Mouse (Mus musculus) T-helper 2 cell (primary cell): ENCODE results near the gene Agtrap.

ENCODE experiments used
- in situ Hi-C: fragments of 300-600 bp; cut with MboI, MseI; formaldehyde crosslinking; loops from one replicate; pipeline ENCODE4 v1.15.1; 2025; ENCODE audit warnings: high pct_unique_total_duplicates

Gene Agtrap

DNA sequence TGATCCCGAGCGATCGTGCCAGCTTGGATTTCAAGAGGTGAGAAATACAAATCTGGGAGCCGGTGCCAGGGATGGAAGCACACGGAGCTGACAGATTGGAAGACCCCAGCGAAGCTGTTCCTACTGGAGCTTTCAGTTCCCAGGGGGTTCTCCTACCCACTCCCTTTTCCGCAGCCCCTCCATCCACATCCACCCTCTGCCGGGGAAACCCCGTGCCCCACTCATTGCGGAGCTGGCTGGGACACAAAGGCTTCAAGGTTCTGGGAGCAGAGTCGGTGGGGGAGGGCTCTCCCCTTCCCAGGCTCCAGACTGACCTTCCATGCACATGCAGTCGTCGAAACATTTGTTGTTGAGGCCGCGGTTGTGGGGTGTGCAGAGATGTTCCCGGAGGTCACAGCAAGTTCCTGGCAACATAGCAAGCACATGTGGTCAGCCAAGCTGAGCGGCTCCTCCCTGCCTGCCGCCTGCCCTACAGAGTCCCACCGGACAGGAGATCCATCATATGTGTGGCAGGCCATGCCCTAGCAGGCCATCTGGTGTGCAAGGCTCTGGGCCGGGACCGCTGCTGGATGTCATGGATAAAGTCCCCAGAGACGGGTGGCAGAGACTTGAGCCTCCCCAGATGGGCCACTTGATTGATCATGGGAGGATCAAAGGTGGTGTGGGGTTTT is 19.9 kb upstream of the Agtrap start:
- in situ Hi-C loops, result no loop called here

DNA sequence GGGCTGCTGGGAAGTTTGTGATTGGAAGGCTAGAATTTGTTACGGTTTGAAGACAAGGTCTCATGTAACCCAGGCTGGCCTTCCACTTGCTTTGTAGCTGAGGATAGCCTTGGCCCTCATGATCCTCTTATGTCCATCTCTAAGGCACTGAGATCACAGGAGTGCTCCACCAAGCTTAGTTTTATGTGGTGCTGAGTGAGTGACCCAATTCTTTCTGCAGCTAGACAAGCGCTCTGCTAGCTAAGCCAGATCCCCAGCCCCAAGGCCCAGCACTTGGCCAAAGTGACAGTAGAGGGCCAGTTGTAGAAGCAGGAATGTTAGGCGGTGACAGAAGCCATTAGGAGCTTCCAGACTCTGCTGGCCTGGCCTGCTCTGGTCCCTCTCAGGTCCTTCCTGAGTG is 16.3 kb upstream of the Agtrap start:
- in situ Hi-C loops, result no loop called here

DNA sequence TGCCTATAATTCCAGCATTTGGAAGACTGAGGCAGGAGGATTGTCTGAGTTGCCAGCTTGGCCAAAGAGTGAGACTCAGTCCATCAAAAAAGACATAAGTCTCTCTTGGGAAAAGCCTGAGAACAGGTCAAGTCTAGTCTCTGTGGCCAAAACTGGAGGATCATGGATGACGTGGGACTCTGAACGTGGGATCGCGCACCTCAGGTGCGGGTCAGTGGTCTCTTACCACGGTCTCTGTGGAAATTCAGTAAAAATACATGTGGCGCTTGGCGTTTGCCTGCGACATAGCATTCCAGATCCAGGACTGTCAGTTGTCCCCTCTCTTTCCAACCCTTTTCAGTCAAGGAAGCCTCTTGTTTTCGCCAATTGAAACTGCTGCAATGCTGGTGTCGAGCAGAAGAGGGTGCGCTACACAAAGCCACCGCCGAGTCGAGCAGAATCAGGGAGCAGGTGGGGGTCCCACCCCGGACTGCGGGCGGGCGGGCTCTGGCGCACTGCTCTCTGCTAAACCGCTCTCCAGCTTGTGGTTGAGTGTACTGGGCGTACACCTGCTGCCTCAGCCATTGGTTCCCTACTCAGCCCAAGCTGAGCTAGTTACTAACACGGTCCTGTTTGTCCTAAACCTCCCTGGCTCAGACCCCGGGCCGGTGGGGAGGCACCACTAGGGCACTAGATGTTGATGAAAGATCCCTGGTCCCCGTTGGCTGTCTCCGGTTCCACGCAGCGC is 14.1 kb upstream of the Agtrap start:
- in situ Hi-C loops, result no loop called here

DNA sequence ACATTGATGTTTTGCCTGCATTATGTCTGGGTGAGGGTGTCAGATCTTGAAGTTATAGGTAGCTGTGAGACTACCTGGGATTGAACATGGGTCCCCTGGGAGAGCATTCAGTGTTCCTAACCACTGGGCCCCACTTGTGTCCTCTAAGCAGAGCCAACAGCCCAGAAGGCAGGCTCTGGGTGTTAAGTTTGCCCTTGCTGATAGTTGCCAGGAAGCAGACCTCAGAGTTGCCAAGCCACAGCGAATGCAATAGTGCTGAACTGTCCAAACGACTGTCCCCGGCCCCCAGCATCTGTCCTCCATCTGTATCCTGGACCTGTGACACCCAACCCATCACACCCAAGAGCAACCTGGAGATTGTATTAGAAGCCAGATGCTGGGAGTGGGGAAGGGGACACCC is 10.8 kb upstream of the Agtrap start:
- in situ Hi-C loops, result no loop called here

DNA sequence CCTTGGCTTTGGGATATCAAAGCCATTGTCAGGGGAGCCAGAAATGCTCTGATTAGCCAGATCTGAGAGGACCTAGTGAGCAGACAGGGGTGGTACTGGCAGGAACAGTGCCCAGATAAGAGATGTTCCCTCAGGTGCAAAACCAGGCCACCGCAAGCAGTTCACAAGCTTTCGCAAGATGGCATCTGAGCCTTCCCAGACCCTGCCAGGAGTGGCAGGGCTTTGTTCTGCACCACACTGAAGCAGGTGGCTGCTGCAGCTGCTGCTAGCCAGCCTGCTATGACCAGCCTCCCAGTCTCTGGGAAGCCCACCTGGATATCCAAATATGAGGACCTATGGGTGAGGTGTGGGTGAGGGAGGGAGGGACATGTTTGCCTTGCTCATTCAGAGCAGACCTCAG is 10.1 kb upstream of the Agtrap start:
- in situ Hi-C loops, result no loop called here

DNA sequence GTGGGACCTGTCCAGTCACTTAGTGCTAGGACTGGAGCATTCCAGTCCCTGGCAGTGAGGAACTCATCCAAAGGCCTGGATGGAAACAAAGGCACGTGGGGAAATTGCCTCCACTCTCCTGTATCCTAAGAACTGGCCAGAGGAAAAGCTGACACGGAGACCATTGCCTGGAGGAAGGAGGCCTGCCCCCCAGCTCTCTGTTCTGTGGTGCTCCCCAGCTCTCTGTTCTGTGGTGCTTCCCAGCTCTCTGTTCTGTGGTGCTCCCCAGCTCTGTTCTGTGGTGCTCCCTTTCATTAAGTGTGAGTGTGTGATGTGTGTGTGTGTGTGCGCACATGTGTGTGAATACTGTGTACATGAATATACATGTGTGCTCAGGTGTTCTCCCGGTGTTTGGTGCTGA is 7.2 kb upstream of the Agtrap start:
- in situ Hi-C loops, result no loop called here

DNA sequence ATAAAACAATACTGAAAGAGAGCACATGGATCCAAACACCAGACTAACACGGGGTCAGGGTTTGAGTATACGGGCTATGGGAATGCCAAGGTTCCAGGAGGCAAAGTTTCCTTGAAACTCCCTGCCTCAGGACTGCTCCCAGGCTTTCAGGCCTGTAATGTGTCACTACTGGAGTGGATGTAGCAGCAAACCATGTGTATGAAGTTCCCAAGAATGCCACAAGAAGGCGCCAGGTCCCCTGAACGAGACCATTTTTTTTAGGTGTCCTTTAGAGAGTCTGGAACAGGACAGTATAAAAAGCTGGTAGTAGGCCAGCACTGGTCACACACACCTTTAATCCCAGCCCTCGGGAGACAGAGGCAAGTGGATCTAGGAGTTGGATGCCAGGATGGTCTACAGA is 6.3 kb upstream of the Agtrap start:
- in situ Hi-C loops, result no loop called here

DNA sequence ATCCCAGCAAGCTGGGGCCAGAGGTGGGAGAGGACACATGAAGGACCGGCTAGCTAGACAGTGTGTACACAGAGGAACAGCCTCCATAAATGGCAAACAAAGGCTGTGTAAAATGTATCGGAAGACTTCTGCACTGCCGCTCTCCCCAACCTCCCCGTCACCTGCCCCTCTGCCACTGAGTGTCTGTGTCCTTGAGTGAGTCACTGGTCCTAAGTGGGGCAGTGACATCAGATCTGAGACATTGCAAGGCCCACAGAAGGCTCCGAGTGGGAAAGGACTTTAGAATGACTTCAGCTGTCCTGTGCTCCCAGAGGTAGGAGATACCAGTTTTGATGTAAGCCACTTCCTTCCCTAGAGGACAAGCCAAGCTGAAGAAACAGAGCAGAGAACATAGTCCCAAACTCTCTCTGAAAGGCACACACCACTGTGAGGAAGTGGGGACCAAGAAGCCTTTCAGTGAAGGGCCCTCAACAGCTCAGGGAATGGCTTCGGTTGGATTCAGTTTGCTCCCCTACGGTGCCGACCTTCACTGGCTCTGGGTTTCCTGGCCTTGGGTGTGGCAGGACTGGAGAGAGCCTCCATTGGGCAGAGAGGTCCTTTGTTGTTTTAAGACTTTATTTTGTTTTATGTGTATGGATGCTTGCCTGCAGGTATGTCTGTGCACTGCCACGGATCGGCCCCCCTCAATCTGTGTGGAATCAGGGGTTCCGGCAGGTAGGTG is 4.9 kb upstream of the Agtrap start:
- in situ Hi-C loops, result no loop called here

DNA sequence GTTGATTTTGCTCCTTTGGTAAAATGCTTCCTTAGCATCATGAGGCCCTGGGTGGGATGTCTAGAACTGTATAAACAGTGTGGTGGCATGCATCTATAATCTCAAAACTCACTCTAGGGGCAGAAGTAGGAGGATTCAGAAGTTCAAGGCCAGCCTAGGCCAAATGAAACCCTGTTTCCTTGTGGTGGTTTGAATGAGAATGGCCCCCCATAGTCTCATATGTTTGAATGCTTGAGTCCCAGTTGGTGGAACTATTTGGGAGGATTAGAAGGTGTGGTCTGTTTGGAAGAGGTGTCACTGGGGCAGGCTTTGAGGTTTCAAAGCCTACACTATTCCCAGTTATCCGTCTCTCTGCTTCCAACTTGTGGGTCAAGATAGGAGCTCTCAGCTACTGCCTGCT is 3.4 kb upstream of the Agtrap start:
- in situ Hi-C loops, result no loop called here

DNA sequence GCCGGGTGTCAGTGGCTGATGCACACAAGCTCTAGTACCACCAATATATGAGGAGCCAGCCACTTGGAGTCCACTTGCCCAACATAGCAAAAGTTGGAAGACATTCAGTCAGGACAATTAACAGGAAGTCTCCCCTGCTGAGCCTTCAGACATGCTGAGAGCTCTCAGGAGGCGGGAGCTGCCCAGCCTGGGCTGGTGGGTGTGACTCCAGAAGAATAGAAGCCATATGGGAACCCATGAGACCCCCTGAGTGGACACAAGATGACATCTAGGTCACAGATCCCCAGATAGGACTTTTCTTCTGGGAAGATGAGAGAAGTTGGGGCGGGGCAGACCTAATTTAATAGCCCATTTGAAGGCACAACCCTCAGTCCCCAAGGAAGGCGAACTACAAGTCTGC is 1.3 kb upstream of the Agtrap start:
- in situ Hi-C loops, result no loop called here

DNA sequence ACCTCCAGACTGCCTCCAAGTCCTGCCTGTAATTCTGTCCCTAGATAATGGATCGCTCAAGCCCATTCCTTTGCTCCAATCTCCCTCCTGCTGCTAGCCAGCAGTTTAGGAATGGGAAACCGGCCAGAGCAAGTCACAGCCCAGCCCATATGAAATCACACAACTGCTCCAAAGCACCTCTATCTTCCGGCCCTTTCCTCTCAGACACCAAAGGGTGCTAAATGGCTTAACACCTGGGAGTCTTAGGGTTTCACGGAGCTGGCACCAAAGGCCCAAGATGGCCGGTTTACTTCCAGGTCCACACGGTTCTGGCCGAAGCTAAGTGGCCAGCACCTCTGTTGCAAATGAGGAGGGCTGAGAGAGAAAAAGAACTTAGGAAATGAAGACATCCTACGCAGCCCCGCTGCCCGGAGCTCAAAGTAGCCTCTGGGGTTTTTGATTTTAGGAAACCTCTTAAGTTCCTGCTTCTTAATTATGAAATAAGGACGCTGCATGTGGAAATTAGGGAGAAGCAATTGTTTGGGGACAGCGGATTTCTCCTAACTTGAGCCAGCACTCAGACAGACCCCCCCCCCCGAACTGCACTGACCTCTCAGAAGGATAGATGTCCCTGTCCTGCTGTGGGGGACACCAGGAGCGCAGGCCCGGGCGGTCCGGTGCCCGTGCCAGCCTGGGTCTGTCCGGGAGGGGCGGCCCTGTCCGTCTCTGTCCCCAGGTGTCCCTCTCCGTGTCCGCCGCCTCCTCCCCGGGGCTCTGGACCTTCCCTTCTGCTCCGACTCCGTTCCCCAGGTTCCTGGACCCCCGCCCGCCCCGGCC is 532 bp downstream of the Agtrap start:
- in situ Hi-C loops, result no loop called here

DNA sequence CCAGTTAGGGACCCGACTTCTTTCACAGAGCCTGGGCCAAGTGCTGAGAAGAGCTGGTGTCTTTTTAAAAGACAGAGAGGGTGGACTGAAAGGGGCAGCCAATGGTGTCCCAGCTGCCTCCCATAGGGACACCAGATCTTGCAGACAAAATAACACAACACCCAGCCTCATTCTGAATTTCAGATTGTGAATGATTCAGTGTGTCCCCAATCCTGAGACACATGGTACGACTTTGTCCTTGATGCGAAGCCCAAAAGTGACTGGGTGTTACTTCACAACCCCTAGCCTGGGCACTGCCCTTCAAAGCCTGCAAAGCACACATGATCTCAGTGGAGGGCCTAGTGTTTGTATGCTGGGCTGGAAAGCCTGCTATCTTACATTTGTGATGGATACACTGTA is 1.9 kb downstream of the Agtrap start:
- in situ Hi-C loops, result no loop called here

DNA sequence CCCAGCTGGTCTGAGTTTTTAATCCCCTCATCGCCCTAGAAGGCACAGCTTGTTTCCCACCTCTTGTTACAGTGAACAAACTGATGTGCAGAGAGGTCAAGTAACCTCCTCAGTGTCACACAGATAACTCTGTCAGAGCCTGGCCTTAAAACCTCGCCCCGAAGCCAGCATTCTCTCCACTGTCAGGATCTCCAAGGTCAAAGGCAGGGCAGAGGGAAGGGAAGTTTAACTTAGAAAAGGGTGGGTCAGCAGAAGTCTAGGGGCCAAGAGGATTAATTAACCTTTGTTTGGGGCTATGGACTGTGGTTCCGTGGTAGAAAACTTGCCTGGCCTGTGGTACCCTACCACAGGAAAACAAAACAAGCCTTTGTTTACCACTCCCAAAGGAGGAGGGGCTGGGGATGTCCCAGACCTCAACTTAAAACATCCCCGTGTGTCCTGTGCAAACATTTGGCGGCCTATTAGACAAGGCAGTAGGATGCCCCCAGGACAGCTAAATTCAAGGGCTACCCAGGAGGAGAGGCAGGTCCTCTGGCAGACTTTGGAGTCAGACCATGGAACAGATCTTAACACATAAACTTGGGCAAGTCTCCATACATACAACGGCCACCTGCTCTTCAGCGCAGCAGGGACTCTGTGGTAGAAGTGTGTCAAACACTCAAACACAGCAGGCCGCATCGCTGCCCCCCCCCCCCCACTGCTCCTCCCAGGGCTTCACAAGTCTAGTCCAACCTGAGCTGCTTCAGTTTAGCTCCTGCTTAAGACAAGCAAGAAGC is 2.5 kb downstream of the Agtrap start:
- in situ Hi-C loops, result no loop called here

DNA sequence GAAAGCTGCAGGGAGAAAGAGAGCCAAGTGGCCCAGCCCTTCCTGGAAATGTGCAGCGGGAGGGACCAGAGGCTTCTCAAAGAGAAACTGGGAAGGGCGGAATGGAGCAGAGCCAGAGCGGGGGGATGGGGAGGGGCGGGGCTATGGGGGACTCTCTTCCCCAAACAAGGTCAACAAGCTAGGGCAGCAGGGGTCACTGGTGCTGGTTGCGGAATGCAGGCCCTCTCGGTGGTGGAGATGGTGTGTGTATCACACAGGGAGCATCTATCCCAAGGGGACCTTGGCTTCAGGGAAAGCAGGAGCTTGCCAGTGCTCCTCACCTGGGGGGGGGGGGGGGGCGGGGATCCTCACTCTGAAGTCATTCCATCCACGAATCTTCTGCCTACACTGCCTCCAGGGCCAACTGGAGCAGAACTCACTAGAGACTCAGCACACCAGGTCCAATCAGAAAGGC is 3.5 kb downstream of the Agtrap start:
- in situ Hi-C loops, result no loop called here

DNA sequence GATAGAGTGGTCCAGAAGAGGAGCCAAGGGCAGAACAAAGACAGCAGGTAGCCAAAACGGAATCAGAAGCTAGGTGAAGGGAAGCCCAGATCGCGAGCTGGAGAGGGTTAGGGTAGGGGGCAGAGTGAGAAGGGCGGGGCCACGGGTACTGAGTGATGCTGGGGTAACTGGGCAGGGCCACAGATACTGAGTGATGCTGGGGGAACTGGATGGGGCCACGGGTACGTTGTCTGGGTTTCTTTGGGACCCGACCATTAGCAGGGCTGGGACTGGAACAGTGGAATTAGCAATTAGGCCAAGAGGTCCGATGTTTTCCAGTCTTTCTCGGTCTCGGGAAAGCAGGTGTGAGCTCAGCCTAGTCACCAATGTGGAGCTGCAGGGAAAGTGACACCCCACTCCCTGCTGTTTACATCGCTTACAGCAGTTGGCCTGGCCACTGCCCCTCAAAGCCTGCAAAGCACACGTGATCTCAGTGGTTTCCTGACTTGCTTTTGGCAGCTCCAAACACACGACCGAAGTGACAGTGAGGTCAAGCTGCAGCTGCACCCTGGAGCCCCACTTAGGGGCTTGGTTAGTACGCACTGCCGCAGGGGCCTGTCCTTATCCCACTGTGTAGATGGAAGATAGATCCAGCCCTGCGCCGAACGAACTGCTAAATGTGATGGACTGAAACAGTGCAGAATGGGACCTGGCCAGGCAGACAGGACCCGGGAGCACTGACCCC is 4.5 kb downstream of the Agtrap start:
- in situ Hi-C loops, result no loop called here

DNA sequence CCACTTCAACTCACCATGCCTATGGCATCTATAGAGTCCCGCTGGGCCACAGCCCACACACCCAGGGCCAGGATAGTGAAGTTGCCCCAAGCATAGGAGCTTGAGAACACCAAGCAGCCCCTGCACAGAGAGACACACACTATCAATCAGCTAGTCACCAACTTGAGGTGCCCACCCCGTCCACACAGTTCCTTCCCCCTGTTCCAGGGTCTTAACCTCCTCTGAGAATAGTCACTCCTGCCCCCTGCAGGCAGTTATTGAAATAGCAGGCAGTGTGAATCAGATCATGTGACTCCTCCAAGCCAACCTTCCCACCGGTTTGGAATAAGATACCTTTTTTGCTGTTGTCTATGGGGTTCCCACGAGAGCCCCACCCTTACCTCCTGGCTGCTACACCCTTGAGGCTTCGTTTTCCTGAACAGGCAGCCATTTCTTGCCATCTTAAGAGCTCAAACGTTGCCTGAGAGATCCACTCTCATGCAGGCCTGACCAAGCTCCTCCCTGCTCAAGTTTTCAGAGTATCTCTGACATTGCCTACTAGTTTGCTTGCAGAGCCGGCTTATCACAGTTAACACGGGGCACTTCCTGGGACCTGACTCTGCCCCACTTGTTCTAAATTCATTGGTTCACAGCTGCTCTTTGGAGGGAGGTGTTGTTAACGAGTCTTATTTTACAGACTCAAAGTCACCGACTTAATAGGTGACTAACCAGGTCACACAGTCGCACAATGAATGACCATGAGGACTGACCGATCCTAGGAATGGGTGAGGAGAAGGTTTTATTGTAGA is 5.4 kb downstream of the Agtrap start:
- in situ Hi-C loops, result no loop called here

DNA sequence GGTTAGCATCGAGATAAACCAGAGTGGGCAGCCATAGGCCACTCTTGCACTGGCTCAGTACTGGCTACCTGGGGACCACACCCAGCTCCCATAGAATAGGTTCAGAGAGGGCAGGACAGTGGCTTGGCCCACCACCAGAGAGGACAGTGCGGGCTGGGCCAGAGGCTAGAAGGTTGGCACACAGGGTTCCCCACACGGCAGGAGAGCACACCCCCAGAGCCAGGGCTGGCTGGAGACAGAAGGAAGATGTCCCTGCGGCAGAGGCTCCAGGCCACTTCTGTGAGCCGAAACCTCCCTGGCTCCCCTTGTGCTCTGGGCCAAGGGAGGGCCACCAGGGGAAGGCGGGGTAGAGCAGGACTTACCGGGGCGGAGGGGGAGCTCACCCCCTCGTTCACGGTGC is 6.6 kb downstream of the Agtrap start:
- in situ Hi-C loops, result no loop called here

DNA sequence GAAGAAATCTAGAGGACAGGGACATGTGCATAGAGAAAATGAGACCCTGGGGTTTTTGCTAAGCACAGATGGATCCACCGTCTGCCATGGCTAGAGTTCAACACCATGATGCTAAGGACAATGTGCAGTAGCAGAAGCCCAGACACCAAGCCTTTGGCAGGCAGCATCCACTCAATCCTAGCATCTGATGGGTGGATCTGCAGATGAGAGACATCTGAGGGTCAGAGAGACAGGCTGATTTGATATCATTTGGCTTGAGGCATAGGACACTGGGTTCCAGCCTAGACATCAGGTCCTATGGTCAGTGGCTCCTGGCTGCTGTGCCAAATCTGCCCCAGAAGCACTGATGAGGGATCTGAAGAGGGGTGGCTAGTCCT is 7.2 kb downstream of the Agtrap start:
- in situ Hi-C loops, result no loop called here

DNA sequence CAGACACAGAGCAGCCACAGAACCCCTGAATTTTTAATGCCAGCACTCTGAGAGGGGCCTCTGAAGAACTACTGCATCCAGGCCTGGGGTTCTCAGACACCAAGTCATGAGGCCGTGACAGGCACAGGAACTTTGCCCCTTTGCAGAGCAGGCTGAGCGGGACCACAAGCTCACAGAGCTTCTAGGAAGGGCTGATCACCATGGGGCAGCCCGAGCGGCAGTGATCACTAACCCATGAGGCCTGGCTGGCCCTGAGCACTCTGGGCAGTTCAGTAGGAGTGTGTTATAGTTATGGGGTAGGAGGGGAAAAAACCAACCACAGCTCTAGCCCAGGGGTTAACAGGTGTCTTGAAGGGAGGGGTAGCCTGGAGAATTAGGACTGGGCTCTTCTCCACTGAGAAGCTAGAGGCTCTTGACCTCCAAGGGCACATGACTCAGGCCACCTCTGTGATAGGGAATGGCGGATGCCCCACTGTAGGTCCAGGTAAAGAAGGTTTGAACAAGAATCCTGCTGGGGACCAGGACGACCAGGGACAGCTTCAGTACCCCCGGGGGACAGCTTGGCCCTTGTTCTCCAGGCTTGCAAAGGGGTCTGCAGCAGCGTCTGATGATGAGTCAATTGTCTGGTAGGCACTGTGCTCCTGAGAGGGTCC is 7.8 kb downstream of the Agtrap start:
- in situ Hi-C loops, result no loop called here
